Mouse (Mus musculus): ENCODE data around the gene Dtymk. TPM values are rescaled to one million over a fixed set of nuclear protein-coding genes. Genes with fewer than 3 reads are reported as not detected.
"Not testable (repeated sequence)": the region's sequence is repeated elsewhere in the genome, so short reads cannot be mapped to it uniquely, and the experiment has no call there.

Gene Dtymk
- 34.7 and 36.7 TPM in 2 replicates for polyA plus RNA-seq (2012; rRNA removed)

- peaks cover 7% of the 10 kb centered on the region; the same call in 1 of the 2 replicates for H3K4me1 ChIP-seq (ENCODE audit: control insufficient read depth, insufficient read depth, low read length)
- DNase-seq: peak; percentile 97
- TF ChIP-seq CTCF (conservative IDR thresholded peaks at IDR 0.05; ENCODE audit: insufficient read depth, insufficient read length, low read depth, low read length) (peak; percentile 47; the same call in 1 of the 2 replicates), POLR2A (IDR thresholded peaks at IDR 0.05; ENCODE audit: low read depth, low read length) (peak; percentile 30)
- peak within 1 kb of the TSS; percentile 97 for H3K27ac ChIP-seq (ENCODE audit: insufficient read depth, low read depth, low read length)
- H3K4me3 ChIP-seq (ENCODE audit: insufficient read depth, low read depth, low read length): peak within 1 kb of the TSS; percentile 98
- no peaks in the 10 kb centered on the region for H3K36me3 ChIP-seq (ENCODE audit: control insufficient read depth, insufficient read depth, low read length)
- no peaks in the 10 kb centered on the region for H3K27me3 ChIP-seq (replicated peaks; ENCODE audit: control insufficient read depth, insufficient read depth, low read length)
- WGBS: under 1% methylated on average over 42 of the region's 42 CpGs
Measured at GRCm38 (mm10) chr1:93801741-93802238, at the start of gene Dtymk. Dtymk (minus strand) TSS chr1:93801934.

DNA sequence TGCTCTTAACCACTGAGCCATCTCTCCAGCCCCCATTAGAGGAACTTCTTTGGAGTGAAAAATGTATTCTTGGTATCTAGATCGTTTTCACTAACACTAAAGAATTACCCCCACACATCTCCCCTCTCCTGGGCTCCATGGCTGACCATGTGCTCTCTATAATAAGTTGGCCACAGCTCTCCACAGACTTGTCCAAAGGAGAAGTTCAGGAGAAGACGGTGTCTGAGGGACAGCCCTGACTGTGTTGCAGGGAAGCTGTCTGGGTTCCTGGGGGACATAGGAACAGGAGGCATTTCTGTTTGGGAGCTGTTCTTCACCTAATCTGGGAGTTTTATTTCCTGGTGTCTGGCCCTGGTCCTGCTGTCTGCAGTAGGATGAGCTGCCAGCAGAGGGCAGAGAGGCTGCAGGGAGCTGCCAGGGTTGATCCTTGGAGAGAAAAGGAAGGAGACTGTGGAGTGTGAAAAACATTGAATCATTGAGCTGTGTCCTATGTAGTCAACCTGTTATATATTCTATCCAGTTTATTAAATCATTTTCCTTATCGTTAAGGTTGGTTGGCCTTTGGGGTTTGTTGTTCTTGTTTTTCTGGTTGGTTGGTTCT is 44.1 kb upstream of the Dtymk start:
- H3K27me3 ChIP-seq (replicated peaks; ENCODE audit: control insufficient read depth, insufficient read depth, low read length); DNase-seq; H3K4me3 ChIP-seq (ENCODE audit: insufficient read depth, low read depth, low read length); H3K36me3 ChIP-seq (ENCODE audit: control insufficient read depth, insufficient read depth, low read length); H3K4me1 ChIP-seq (ENCODE audit: control insufficient read depth, insufficient read depth, low read length); H3K27ac ChIP-seq (ENCODE audit: insufficient read depth, low read depth, low read length): not testable (repeated sequence)
- 46% methylated on average over 2 of the region's 3 CpGs for WGBS

- not testable (repeated sequence) for H3K4me3 ChIP-seq (ENCODE audit: insufficient read depth, low read depth, low read length)
- WGBS: 69% methylated on average over 8 of the region's 8 CpGs
Measured at GRCm38 (mm10) chr1:93838569-93838968, 36.8 kb upstream of the Dtymk start.

GRCm38 (mm10) chr1:93837335-93837734 is 35.6 kb upstream of the Dtymk start:
- DNase-seq: no peak
- WGBS: 96% methylated on average over 8 of the region's 8 CpGs
- H3K27me3 ChIP-seq (replicated peaks; ENCODE audit: control insufficient read depth, insufficient read depth, low read length): no peaks in the 10 kb centered on the region
- no peaks in the 10 kb centered on the region; the same call in none of the 2 replicates for H3K36me3 ChIP-seq (ENCODE audit: control insufficient read depth, insufficient read depth, low read length)
- no peak for TF ChIP-seq POLR2A (IDR thresholded peaks at IDR 0.05; ENCODE audit: low read depth, low read length)
- TF ChIP-seq CTCF (conservative IDR thresholded peaks at IDR 0.05; ENCODE audit: insufficient read depth, insufficient read length, low read depth, low read length): no peak
- no peak overlapping the region for H3K4me3 ChIP-seq (ENCODE audit: insufficient read depth, low read depth, low read length)
- no peak overlapping the region for H3K27ac ChIP-seq (ENCODE audit: insufficient read depth, low read depth, low read length)
- no peaks in the 10 kb centered on the region for H3K4me1 ChIP-seq (ENCODE audit: control insufficient read depth, insufficient read depth, low read length)

More at GRCm38 (mm10) chr1:93838569-93838968, 36.8 kb upstream of the Dtymk start:
- not testable (repeated sequence) for H3K36me3 ChIP-seq (ENCODE audit: control insufficient read depth, insufficient read depth, low read length); DNase-seq; H3K27ac ChIP-seq (ENCODE audit: insufficient read depth, low read depth, low read length); H3K4me1 ChIP-seq (ENCODE audit: control insufficient read depth, insufficient read depth, low read length); H3K27me3 ChIP-seq (replicated peaks; ENCODE audit: control insufficient read depth, insufficient read depth, low read length)

GRCm38 (mm10) chr1:93836532-93836913 is 34.8 kb upstream of the Dtymk start:
- 91% methylated on average over 2 of the region's 2 CpGs for WGBS
- no peak overlapping the region for H3K27ac ChIP-seq (ENCODE audit: insufficient read depth, low read depth, low read length)
- TF ChIP-seq CTCF (conservative IDR thresholded peaks at IDR 0.05; ENCODE audit: insufficient read depth, insufficient read length, low read depth, low read length) (no peak), POLR2A (IDR thresholded peaks at IDR 0.05; ENCODE audit: low read depth, low read length) (no peak)
- H3K4me1 ChIP-seq (ENCODE audit: control insufficient read depth, insufficient read depth, low read length): no peaks in the 10 kb centered on the region
- no peaks in the 10 kb centered on the region; the same call in none of the 2 replicates for H3K36me3 ChIP-seq (ENCODE audit: control insufficient read depth, insufficient read depth, low read length)
- DNase-seq: no peak
- no peak overlapping the region for H3K4me3 ChIP-seq (ENCODE audit: insufficient read depth, low read depth, low read length)
- no peaks in the 10 kb centered on the region for H3K27me3 ChIP-seq (replicated peaks; ENCODE audit: control insufficient read depth, insufficient read depth, low read length)

- TF ChIP-seq CTCF (conservative IDR thresholded peaks at IDR 0.05; ENCODE audit: insufficient read depth, insufficient read length, low read depth, low read length) (no peak), POLR2A (IDR thresholded peaks at IDR 0.05; ENCODE audit: low read depth, low read length) (no peak)
- Histone ChIP-seq H3K4me3 (ENCODE audit: insufficient read depth, low read depth, low read length) (no peak overlapping the region), H3K27ac (ENCODE audit: insufficient read depth, low read depth, low read length) (no peak overlapping the region), H3K27me3 (replicated peaks; ENCODE audit: control insufficient read depth, insufficient read depth, low read length) (no peaks in the 10 kb centered on the region), H3K4me1 (ENCODE audit: control insufficient read depth, insufficient read depth, low read length) (no peaks in the 10 kb centered on the region), H3K36me3 (ENCODE audit: control insufficient read depth, insufficient read depth, low read length) (no peaks in the 10 kb centered on the region; the same call in none of the 2 replicates)
- WGBS: 89% methylated on average over 6 of the region's 6 CpGs
- no peak for DNase-seq
Measured at GRCm38 (mm10) chr1:93835876-93836531, 34.3 kb upstream of the Dtymk start.

- DNase-seq: no peak
Measured at GRCm38 (mm10) chr1:93835211-93835610, 33.5 kb upstream of the Dtymk start.

More at GRCm38 (mm10) chr1:93835211-93835610, 33.5 kb upstream of the Dtymk start:
- 91% methylated on average over 4 of the region's 4 CpGs for WGBS
- Histone ChIP-seq H3K4me3 (ENCODE audit: insufficient read depth, low read depth, low read length) (no peak overlapping the region), H3K27ac (ENCODE audit: insufficient read depth, low read depth, low read length) (no peak overlapping the region), H3K4me1 (ENCODE audit: control insufficient read depth, insufficient read depth, low read length) (no peaks in the 10 kb centered on the region), H3K27me3 (replicated peaks; ENCODE audit: control insufficient read depth, insufficient read depth, low read length) (no peaks in the 10 kb centered on the region), H3K36me3 (ENCODE audit: control insufficient read depth, insufficient read depth, low read length) (no peaks in the 10 kb centered on the region; the same call in none of the 2 replicates)
- TF ChIP-seq CTCF (conservative IDR thresholded peaks at IDR 0.05; ENCODE audit: insufficient read depth, insufficient read length, low read depth, low read length) (no peak), POLR2A (IDR thresholded peaks at IDR 0.05; ENCODE audit: low read depth, low read length) (no peak)
